Mouse (Mus musculus) midbrain, embryonic 16.5 days (tissue): Measurements from ENCODE around the gene Reg4. TPM values are rescaled to one million over a fixed set of nuclear protein-coding genes. Genes with fewer than 3 reads are reported as not detected.

Experiments used
- ATAC-seq: fragments of 200-750 bp; cut with Nextera tagmentation; 2 replicates; pipeline ENCODE4 v1.8.0; 2017; ENCODE audit warnings: moderate TSS enrichment
- H3K27ac ChIP-seq: fragments of 300-500 bp; sonication (generic); 2 replicates; pipeline ENCODE4 v1.5.1; 2014; ENCODE audit warnings: mild to moderate bottlenecking, low read length, mixed read lengths
- H3K27me3 ChIP-seq: fragments of 300-500 bp; sonication (generic); 2 replicates; pipeline ENCODE4 v1.6.1; 2014; ENCODE audit warnings: low read depth, low read length, mixed read lengths; ENCODE audit not compliant: control insufficient read depth, insufficient read depth
- H3K36me3 ChIP-seq: fragments of 300-500 bp; sonication (generic); 2 replicates; pipeline ENCODE4 v1.6.1; 2014; ENCODE audit warnings: mild to moderate bottlenecking, low read length, moderate library complexity, mixed read lengths; ENCODE audit not compliant: control insufficient read depth, insufficient read depth
- H3K4me1 ChIP-seq: fragments of 300-500 bp; sonication (generic); 2 replicates; pipeline ENCODE4 v1.6.1; 2014; ENCODE audit warnings: mild to moderate bottlenecking, low read length, mixed read lengths; ENCODE audit not compliant: control insufficient read depth, insufficient read depth
- H3K4me2 ChIP-seq: fragments of 300-500 bp; sonication (generic); 2 replicates; pipeline ENCODE4 v1.6.1; 2014; ENCODE audit warnings: mild to moderate bottlenecking, low read length, mixed read lengths
- H3K4me3 ChIP-seq: fragments of 300-500 bp; sonication (generic); 2 replicates; pipeline ENCODE4 v1.5.1; 2014; ENCODE audit warnings: low read depth, mild to moderate bottlenecking, low read length, moderate library complexity, mixed read lengths
- H3K9ac ChIP-seq: fragments of 300-500 bp; sonication (generic); 2 replicates; pipeline ENCODE4 v1.6.1; 2014; ENCODE audit warnings: low read depth, low read length, mixed read lengths
- H3K9me3 ChIP-seq: fragments of 300-500 bp; sonication (generic); replicated peaks from 2 replicates; pipeline ENCODE4 v1.6.1; 2014; ENCODE audit warnings: mild to moderate bottlenecking, low read length, mixed read lengths; ENCODE audit not compliant: control insufficient read depth, poor library complexity, severe bottlenecking
- WGBS: fragments of 180-500 bp; shearing (Covaris S2); extraction: QIAGEN DNeasy Blood & Tissue Kit; methylation state at CpG from one replicate; pipeline ENCODE4 v1.1.7; 2014; 5-methylcytosine and 5-hydroxymethylcytosine counted together
- polyA plus RNA-seq: library from polyadenylated mRNA; unstranded; fragments of >200 nt; fragmentation: Nextera tagmentation; extraction: Ambion mirVana; gene quantifications from 2 replicates; pipeline ENCODE4 v1.2.1, GENCODE M21; 2015

Gene Reg4
- polyA plus RNA-seq, 1 experiment from 2014 or later, result not detected

DNA sequence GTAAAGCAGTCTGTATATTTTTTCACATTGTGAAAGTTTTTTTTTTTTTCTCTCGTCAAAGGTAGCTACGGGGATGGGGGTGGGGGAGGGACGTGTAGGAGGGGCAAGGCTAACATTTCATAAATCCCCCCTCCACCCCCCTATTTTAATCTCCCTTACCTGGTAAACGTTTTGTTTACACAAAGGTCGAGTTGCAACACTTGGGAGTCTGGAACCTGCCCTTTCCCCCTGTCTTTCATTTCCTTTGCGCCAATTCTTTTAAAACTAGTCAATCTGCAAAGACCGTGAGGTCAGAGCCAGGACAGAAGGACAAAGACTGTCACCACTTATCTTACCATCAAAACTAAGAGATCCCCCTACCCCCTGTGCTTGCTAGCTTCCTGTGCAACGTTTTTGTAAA, 23.9 kb downstream of the Reg4 start:
- Histone ChIP-seq H3K4me2 (no peak overlapping the region), H3K27me3 (no peaks in the 10 kb centered on the region), H3K4me3 (no peak overlapping the region), H3K36me3 (no peaks in the 10 kb centered on the region), H3K4me1 (peaks cover 3% of the 10 kb centered on the region; the same call in 1 of the 2 replicates), H3K27ac (no peak overlapping the region), H3K9ac (no peak overlapping the region), H3K9me3 (no peaks in the 10 kb centered on the region)
- 10% methylated on average over 8 of the region's 8 CpGs for WGBS
- ATAC-seq, result no peak

DNA sequence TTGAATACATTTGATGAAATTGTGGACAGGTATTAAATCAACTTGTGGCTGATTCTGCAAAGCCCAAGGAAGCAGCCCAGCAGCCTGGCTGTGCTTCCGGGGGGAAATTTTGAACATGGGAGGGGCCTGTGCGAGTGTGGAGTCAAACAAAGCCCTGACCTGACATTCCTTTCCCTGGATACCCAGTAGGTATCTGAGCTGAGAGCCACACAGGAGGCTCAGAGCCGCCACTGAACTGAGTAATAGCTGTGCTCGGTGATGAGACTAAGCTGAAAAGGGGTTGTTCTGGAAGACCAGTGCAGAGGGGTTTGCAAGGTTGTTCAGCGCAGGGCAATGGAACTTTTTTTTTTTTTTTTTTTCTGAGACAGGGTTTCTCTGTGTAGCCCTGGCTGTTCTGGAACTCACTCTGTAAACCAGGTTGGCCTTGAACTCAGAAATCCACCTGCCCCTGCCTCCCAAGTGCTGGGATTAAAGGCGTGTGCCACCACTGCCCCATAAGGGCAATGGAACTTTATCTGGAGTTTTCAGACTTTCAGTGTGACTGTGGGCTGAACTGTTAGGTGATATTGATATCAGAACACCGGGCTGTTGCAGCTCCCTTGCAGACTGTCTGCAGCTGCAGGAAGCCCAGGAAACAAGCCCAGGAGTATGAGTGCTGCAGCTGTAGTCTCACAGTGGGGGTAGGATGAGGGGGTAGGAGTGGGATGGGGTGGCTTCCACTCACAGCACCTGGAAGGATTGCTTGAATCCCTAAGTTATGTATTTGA, 25.2 kb downstream of the Reg4 start:
- Histone ChIP-seq H3K27ac (no peak overlapping the region), H3K4me3 (no peak overlapping the region), H3K27me3 (no peaks in the 10 kb centered on the region), H3K9me3 (no peaks in the 10 kb centered on the region), H3K4me2 (no peak overlapping the region), H3K9ac (no peak overlapping the region), H3K36me3 (no peaks in the 10 kb centered on the region), H3K4me1 (peaks cover 3% of the 10 kb centered on the region; the same call in 1 of the 2 replicates)
- WGBS, result 28% methylated on average over 7 of the region's 7 CpGs
- peak; percentile 79 for ATAC-seq

DNA sequence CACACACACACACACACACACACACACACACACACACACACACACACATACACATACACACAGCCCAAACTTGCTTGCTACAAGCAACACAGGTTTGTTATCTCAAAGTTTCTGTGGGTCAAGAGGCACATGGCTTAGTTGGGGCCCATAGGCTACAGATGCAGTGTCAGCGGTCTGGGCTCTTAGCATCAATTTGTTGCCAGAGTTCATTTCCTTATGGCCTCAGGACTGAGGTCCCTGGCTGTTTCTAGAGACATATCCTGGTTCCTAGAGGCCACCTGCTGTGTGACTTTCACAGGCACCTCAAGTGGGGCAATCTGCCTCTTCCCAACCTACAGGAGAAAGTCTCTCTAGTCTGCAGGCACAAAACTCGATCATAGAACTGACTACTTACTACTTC, 27.4 kb downstream of the Reg4 start:
- Histone ChIP-seq H3K4me2 (no peak overlapping the region), H3K9me3 (no peaks in the 10 kb centered on the region), H3K36me3 (no peaks in the 10 kb centered on the region), H3K27me3 (no peaks in the 10 kb centered on the region), H3K27ac (no peak overlapping the region), H3K4me3 (no peak overlapping the region), H3K9ac (no peak overlapping the region), H3K4me1 (peaks cover 3% of the 10 kb centered on the region; the same call in 1 of the 2 replicates)
- WGBS, result 90% methylated on average over 2 of the region's 2 CpGs
- no peak for ATAC-seq

DNA sequence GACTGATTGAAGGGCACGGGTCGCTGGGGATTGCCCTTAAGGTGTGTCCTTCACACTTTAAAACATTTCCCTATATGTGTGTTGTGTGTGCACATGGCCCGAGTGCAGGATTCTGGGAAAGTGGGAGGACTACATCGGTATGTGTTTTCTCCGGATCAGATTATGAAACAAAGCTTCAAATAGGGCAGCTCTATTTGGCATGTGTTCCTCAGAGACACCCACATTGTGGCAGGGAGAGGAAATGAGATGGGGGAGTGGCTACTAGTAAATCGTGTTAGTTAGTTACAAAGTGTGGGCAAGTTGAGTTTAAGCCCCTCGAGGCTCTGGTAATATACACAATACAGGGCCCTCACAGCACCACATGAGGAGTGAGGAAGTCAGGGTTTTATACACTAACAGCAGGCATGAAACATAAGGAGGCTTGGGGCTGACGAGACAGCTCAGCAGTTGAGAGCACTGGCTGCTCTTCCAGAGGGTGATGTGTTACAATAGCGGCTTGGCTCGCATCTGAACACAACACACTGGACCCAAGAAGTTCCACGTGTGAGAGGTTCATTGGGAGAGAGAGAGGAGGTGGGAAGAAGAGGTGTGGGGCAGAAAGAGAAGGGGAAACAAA, 28.0 kb downstream of the Reg4 start:
- H3K27ac ChIP-seq, result no peak overlapping the region
- no peaks in the 10 kb centered on the region for H3K36me3 ChIP-seq
- no peak for ATAC-seq
- no peak overlapping the region for H3K4me2 ChIP-seq
- no peak overlapping the region for H3K9ac ChIP-seq
- H3K9me3 ChIP-seq, result no peaks in the 10 kb centered on the region
- H3K27me3 ChIP-seq, result no peaks in the 10 kb centered on the region
- H3K4me1 ChIP-seq, result peaks cover 3% of the 10 kb centered on the region; the same call in 1 of the 2 replicates
- 86% methylated on average over 11 of the region's 11 CpGs for WGBS
- H3K4me3 ChIP-seq, result no peak overlapping the region

DNA sequence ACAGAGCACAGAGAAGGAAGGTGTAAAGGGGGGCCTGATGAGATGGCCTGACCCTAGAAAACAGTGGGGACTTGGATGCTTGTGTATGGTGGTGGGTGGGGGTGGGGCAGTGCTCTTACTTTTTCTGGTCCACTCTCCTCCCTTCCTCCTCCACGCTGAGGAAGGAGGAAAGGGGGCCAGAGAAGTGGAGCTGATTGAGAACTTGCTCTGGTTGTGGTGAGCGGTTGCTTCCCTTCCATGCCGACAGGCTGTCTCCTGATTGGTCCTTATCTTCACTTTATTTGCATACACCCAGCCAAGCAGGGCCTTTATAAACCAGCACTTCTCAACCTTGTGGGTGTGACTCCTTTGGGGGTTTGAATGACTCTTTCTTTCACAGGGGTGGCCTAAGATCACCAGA, 32.1 kb downstream of the Reg4 start:
- Histone ChIP-seq H3K9me3 (no peaks in the 10 kb centered on the region), H3K4me1 (no peaks in the 10 kb centered on the region), H3K4me3 (no peak overlapping the region), H3K4me2 (no peak overlapping the region), H3K9ac (no peak overlapping the region), H3K27me3 (no peaks in the 10 kb centered on the region), H3K27ac (no peak overlapping the region), H3K36me3 (no peaks in the 10 kb centered on the region)
- WGBS, result 79% methylated on average over 2 of the region's 3 CpGs
- ATAC-seq, result no peak

DNA sequence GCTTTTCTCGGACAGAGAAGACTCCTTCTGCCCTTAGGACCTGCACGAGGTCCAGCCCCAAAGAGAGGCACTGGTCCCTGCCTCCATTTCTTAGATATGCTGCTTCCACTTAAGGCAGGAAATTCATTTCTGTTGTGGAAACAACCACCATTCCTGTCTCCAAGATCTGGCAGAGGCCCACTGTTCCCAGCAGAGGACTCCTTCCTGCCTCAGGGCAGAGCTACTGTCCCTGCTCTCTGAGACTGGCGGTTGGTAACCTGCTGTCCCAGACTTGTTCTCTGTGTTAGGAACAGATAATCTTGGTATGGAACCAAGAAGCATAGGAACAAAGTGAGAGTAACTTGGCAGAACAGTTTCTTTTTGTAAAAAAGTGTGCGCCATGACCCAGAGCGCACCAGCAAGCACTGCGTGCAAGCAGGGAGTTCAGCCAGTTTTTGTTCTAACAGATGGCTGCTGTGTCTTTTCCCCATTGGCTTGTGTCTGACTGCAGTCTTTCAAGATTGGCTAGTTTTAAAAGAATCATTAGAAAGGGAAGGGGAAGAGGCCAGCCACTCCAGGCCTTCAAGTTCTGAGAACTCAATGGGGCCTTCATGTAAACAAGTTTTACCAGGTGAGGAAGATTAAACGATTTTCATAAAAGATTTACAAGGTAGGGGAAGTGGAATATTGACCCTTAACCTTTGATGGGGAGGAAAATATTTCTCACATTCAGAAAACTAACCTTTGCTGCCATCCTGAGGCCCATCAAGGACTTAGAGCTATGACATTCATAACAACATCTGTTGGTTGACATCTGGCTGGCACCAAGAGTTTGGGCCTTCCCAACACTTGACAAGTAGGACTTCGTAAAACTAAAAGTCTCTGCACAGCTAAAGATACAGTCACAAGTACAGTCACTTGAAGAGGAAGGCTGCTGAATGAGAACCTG, 33.0 kb downstream of the Reg4 start:
- Histone ChIP-seq H3K9me3 (no peaks in the 10 kb centered on the region), H3K36me3 (no peaks in the 10 kb centered on the region), H3K4me1 (no peaks in the 10 kb centered on the region), H3K4me3 (no peak overlapping the region), H3K27me3 (no peaks in the 10 kb centered on the region), H3K4me2 (no peak overlapping the region), H3K9ac (no peak overlapping the region), H3K27ac (no peak overlapping the region)
- WGBS, result 87% methylated on average over 8 of the region's 8 CpGs
- no peak for ATAC-seq

DNA sequence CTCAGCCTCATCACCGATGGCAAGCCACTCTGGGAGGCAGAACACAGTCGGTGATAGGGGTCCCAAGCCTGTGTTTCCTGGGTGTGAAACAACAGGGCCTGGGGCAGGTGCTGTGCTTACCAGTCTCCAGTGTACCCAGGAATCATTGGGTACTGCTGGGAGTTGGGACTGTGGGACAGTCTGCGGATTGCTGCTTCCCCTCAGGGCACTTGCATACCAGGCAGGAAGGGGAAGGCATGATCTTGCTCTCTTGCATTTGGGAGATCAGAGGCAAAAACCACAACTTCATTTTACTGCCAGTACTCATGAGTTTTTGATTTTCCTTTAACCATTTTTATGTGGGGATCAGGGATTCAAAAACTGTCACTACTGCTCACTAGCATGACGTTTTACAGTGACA, 36.8 kb downstream of the Reg4 start:
- H3K27me3 ChIP-seq, result no peaks in the 10 kb centered on the region
- no peaks in the 10 kb centered on the region for H3K36me3 ChIP-seq
- H3K9ac ChIP-seq, result no peak overlapping the region
- H3K9me3 ChIP-seq, result no peaks in the 10 kb centered on the region
- H3K4me2 ChIP-seq, result no peak overlapping the region
- H3K27ac ChIP-seq, result no peak overlapping the region
- 90% methylated on average over 4 of the region's 4 CpGs for WGBS
- no peaks in the 10 kb centered on the region for H3K4me1 ChIP-seq
- H3K4me3 ChIP-seq, result no peak overlapping the region
- no peak for ATAC-seq

DNA sequence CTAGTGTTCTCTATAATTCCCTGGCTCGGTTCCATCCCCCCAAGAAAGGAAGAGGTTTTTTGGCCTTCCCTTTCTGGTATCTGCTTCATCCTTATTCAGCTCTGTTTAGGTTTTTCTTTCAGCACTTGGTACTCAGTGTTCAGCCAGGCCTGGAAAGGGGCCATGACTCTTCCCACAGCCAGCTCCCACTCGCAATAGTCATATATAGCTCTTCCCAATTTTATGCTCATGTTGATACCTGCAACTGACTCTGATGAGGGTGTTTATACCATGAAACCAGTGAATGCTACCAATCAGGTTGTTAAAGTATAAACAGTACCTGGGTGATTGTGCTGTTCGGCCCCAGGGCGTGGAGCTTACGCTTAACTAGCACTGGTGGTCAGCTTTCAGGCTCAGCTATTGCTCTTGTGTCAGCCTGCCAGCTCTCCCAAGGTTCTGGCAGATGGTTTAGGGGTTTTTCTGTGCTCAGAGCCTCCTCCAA, 37.4 kb downstream of the Reg4 start:
- ATAC-seq, result no peak

More for the DNA sequence above, 37.4 kb downstream of the Reg4 start:
- H3K4me1 ChIP-seq, result no peaks in the 10 kb centered on the region
- no peak overlapping the region for H3K27ac ChIP-seq
- H3K9me3 ChIP-seq, result no peaks in the 10 kb centered on the region
- H3K9ac ChIP-seq, result no peak overlapping the region
- no peak overlapping the region for H3K4me3 ChIP-seq
- H3K36me3 ChIP-seq, result no peaks in the 10 kb centered on the region
- no peaks in the 10 kb centered on the region for H3K27me3 ChIP-seq
- no peak overlapping the region for H3K4me2 ChIP-seq
- 85% methylated on average over 5 of the region's 5 CpGs for WGBS
